Mouse (Mus musculus): ENCODE results near the gene Pde4d.

Pde4d gene

DNA sequence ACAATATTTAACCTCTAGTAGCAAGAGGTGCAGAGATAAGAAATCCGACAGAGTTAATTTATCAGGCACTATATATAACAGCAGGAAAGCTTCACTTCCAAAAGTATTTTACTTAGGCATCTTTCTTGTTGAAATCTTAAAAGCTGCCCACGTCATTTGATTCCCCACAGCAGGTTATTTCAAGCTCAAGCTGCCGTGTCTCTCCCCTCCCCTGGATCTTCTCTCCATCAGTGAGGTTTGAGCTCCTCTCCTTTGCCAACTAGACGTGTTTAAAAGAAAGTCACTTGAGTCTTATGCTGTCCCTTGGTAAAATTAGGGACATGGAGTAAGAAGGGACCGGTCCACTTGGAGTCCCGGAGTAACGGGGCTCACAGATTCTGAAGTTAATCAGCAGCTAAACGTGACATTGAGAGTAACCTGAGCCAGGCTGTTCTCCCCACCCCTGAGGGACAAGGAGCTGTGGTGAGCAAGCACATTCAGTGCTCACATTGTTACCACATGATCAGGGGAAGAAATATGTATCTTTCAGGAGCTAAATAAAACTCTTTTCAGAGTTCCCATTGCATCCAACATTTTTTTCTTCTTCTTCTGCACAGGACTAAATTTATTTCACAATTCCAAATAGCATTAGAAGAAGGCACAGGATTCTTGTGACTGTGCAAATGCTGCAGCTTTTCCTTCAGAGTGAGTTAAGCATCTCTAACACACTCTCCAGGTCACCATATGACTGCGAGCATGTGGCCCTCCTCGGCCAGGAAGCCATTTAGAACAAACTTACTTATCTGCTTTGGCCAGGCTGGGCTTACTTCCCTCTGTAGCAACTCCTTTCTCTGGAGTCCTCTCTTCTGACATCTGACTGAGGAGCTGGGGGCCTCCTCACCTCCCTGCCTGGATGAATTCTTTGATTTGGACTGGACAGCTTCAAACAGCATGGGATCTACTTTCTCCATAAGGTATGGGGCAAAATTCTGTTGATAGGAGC, at the start of gene Pde4d:
Gene Pde4d, plus strand, starts transcription at position 833 of the 982 bp plus-strand sequence.
- DNase-seq (ENCODE audit: low read depth, low spot score), result peak; percentile 17

DNA sequence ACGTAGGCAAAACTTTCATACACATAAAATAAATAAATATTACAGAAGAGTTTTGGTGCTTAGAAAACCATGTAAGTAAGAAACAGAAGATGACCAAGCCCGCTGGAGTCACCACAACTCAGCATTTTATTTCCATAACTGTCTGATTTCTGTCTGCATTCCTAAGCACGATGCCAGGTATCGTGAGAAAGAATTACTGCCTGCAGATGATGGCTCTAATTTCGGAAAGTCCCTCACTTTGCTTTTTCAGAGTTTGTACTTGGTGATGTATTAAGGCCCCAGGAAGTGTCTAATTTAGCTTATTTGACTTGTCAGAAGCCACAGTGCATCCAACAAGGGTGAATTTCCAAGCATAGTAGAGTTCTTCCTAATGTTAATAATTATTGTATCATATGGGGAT, 46.6 kb upstream of the Pde4d start:
- DNase-seq (ENCODE audit: low read depth, low spot score), result no peak

- no peak for DNase-seq (ENCODE audit: low read depth, low spot score)
These were observed 45.4 kb upstream of the Pde4d start for GRCm38 (mm10) chr13:108404372-108404771.

DNA sequence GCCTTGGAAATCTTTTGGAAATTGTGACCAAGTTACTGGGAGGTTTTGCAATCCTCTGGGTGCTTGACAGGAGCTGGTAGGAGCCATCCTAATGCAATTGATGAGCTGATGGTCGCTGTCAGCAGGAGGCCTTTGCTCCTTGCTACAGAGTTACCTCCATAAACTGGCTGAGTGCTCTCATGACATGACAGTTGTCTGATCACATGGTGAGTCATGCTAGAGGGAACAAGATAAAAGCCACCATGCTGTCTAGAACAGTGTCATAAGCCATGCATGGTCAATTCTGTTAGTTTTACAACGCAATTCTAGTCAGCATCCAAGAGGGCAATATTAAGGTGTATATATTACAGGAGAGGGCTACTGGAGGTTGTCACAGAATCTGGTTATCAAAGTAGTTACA, 34.3 kb upstream of the Pde4d start:
- no peak for DNase-seq (ENCODE audit: low read depth, low spot score)

GRCm38 (mm10) chr13:108418741-108419507, 30.8 kb upstream of the Pde4d start:
- DNase-seq (ENCODE audit: low read depth, low spot score), result no peak

DNA sequence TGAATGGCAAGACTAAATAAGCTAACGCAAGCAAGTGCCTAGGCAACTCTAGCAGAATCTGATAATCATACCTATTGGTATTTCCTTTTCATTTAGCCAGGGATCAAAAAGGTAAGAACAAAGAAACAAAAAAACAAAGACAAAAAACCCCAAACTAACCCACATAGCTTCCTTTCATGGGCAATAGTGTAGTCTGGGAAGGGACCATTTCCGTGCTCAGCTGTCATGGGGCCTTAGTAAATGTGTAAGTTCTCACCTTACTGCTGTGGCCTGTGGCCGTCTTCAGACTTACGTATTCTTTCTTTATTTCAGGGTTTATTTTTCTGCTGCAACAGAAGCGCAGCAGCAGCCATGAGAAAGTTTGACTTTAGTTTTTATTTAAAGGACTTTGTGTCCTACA, 23.4 kb upstream of the Pde4d start:
- DNase-seq (ENCODE audit: low read depth, low spot score), result no peak

DNA sequence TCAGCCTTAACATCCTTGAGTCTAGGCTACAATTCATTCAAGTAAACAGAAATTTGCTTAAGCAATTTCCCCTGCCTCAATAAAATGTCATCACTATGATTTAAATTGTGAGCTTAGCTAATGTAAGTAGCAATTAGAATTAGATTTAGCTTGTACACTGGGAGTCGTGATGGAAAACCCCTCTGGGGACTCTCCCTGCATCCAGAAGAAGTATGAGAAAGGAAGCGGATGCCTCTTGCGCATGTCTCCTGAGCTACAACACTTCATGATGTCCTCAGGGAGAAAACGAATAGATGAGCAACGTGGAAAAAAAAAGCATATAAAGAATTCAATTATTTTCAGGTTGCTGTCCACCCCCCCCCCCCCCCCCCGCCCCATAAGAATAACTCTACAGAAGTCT, 20.9 kb upstream of the Pde4d start:
- no peak for DNase-seq (ENCODE audit: low read depth, low spot score)

DNA sequence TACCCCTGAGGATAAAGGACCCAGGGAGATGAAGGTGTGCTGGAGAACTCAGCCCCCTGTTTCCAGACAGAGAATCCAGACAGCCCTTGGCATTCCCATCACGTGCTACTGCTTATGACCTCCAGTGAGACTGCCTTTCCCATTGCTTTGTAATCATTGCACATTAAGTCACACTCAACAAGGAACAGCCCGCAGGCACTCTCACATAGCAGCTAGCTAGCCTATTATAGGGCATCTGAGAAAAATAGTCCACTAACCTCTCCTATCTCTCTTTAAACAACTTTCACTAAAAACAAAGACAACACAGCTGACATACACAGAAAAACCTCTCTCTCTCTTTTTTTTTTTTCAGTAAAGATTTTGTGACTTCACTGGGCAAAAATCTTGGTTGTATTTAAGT, 20.1 kb upstream of the Pde4d start:
- no peak for DNase-seq (ENCODE audit: low read depth, low spot score)

DNA sequence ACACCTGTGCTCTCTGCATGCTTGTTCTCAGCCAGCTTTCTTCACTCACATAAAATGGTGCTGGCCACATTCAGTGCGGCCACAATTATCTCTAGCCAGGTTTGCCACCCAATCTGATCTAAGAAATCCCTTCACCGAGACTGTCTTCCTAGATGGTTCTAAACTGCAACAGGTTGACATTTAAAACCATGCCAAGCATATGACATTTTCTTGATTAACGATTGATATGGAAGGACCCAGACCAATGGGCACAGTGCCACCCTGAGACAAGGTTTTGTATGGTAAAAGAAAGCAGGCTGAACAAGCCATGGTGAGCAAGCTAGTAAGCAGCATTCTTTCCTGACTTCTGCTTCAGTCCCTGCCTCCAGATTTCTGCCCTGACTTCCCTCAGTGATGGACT, 18.0 kb upstream of the Pde4d start:
- no peak for DNase-seq (ENCODE audit: low read depth, low spot score)

GRCm38 (mm10) chr13:108435687-108436086, 14.1 kb upstream of the Pde4d start:
- no peak for DNase-seq (ENCODE audit: low read depth, low spot score)

- DNase-seq (ENCODE audit: low read depth, low spot score), result no peak
These were observed 12.3 kb upstream of the Pde4d start for GRCm38 (mm10) chr13:108437424-108437823.

DNA sequence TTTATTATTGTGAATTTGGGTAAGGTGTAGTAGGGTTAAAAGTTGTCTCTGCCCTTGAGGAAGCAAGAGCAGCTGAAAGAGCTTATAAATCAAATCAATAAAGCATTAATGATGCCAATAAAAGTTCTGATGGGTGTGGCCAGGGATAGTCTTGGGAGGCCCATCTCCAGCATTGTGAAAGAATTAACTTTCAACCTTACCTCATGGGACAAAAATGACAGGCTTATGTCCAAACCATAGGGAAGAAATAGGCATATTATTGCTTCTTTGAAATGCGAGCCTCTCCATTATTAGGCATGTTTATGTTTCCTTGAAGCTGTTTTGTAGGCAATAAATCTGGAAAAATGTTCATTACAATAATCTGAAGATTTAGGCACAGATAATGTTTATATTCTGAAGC, 10.7 kb upstream of the Pde4d start:
- DNase-seq (ENCODE audit: low read depth, low spot score), result no peak

- no peak for DNase-seq (ENCODE audit: low read depth, low spot score)
These were observed 1.3 kb upstream of the Pde4d start for GRCm38 (mm10) chr13:108448348-108448931.

DNA sequence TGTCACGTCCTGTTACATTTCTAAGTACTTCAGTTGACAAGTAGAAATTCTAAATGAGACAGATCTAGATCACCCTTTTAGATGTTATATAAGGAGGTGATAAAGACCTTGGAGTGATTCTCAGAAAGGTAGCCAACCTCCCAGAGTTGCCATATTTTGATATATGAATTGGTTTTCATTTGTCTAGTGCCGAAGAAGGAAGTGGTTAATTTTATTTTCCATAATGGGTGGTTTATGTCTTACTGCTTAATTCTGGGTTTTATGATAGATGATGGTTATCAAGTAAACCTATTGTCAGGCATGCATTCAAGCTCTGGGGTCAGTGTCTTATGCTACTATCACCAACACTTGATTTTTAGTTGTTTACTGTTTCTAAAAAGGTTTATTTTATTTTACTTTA, 1.4 kb downstream of the Pde4d start:
- DNase-seq (ENCODE audit: low read depth, low spot score), result no peak

DNA sequence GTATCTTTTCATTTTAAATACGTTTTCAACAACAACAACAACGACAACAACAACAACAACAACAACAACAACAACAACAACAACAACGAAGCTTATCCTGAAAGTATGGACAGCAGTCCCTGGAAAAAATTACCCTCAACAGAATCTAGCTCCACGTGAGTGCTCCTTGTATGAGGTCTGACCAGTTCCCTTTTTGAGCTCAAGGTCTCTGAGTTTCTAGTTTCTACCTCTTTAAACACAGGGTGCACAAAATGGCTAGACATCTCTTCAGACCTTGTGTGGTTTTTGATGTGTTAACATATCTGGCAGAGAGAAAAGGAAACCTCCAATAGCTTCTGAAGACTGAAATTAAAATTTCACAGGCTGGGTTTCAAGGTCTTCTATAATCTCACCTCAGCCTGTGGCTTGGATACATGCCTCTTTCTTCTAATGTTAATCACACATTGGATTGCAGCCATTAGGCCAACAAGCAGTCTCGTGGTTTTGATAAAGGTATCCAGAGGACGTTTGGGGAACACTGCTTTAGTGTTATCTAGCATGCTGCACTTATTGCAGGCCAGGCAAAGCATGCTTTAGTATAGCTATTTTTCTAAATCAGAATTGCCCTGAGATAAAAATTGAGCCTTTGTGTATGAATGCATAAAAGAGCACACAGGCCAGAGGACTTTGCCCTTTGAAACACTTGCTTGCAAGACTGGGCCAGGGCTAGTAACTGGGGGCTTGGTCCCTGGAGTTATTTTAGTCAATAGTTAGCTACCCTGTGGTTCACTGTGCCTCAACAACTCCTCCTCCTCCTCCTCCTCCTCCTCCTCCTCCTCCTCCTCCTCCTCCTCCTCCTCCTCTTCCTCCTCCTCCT, 3.5 kb downstream of the Pde4d start:
- no peak for DNase-seq (ENCODE audit: low read depth, low spot score)

DNA sequence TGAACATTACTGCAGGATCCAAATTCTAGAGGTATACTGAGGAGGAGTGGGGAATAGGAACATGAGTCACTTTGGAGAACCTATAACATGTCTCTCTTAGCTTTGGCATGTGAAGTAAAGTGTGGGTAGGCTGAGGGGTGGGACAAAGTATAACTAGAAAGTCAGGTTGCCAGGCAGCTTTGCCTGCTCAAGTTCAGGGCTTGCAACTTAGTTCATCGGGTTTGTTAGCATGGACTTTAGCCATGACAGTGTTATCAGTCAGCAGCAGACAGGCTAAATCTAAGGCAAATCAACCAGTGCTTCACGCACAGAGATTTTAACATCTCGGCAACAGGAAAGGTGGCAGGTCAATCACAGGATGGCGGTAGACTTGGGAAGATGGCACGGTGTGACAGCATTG, 12.8 kb downstream of the Pde4d start:
- DNase-seq (ENCODE audit: low read depth, low spot score), result no peak

- DNase-seq (ENCODE audit: low read depth, low spot score), result no peak
These were observed 16.0 kb downstream of the Pde4d start for GRCm38 (mm10) chr13:108465755-108466154.

DNA sequence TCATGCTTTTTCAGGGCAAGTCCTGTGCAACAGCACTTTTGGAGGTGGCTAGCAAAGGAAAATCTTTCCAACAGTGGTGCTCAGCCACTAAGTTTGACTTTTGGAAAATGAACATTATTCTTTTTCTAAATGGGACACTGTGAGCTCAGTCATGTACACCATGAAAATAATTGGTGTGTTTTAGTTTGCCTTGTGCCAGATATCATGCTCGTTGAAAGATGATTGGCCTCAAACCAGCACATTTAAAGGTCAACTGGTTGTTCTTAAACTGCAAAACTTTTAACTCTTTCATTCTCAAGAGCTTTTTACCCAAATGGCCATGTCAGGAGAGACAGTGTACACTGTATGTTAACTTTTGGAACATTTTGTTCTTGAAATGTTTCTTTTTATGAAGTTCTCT, 17.3 kb downstream of the Pde4d start:
- no peak for DNase-seq (ENCODE audit: low read depth, low spot score)

- DNase-seq (ENCODE audit: low read depth, low spot score), result no peak
These were observed 30.7 kb downstream of the Pde4d start for GRCm38 (mm10) chr13:108480451-108480850.

GRCm38 (mm10) chr13:108485036-108485435, 35.3 kb downstream of the Pde4d start:
- no peak for DNase-seq (ENCODE audit: low read depth, low spot score)

- DNase-seq (ENCODE audit: low read depth, low spot score), result no peak
These were observed 37.3 kb downstream of the Pde4d start for GRCm38 (mm10) chr13:108487066-108487465.
